Mouse (Mus musculus) CH12.LX (cell line): ENCODE measurements at regions not wholly inside any gene's neighbourhood (a gene's known extent, or its start where the extent isn't known, plus 50 kb on each side); places are given as distances from the start of the nearest gene placed in this dataset.

ENCODE experiments used
- DNase-seq: peaks from one replicate; pipeline ENCODE4 v3.0.0-alpha.2; 2013; ENCODE audit errors: extremely low read depth
- H3K27ac ChIP-seq: 2 replicates; pipeline ENCODE4 v1.5.1; 2012; ENCODE audit warnings: low read depth, mild to moderate bottlenecking, control low read depth, moderate library complexity; ENCODE audit not compliant: insufficient read depth
- H3K27me3 ChIP-seq: replicated peaks from 2 replicates; pipeline ENCODE3; 2012; ENCODE audit warnings: inconsistent platforms
- H3K36me3 ChIP-seq, 2 experiments: replicated peaks in 1 of 2; 2 replicates each; pipeline versions ENCODE3 to v1.6.1; 2012; ENCODE audit warnings: inconsistent platforms in 1 of 2, low read length in 1 of 2, mild to moderate bottlenecking in 1 of 2, mixed read lengths in 1 of 2, moderate library complexity in 1 of 2; ENCODE audit not compliant: control insufficient read depth in 1 of 2, insufficient read depth in 1 of 2
- H3K4me1 ChIP-seq, 2 experiments: 2 replicates each; pipeline ENCODE4 v1.6.1; 2012; ENCODE audit warnings: inconsistent platforms in 1 of 2, moderate library complexity in 1 of 2; ENCODE audit not compliant: insufficient read depth in 2 of 2, control insufficient read depth in 1 of 2
- H3K4me2 ChIP-seq: 2 replicates; pipeline ENCODE4 v1.6.1; 2012; ENCODE audit warnings: low read depth, mild to moderate bottlenecking, control low read depth; ENCODE audit not compliant: poor library complexity, insufficient read depth, severe bottlenecking
- H3K4me3 ChIP-seq, 3 experiments: fragments of 150-350 bp in 1 of 3; sonication (generic) in 1 of 3; replicated peaks in 1 of 3; 2 replicates each; pipeline versions ENCODE3 to v1.5.1; 2011 to 2012; ENCODE audit warnings: low read depth in 2 of 3, low read length in 2 of 3, mild to moderate bottlenecking in 2 of 3, moderate library complexity in 2 of 3, control low read depth in 1 of 3, improper control_type of control experiment in 1 of 3, inconsistent platforms in 1 of 3, mixed read lengths in 1 of 3; ENCODE audit not compliant: poor library complexity in 1 of 3
- H3K79me2 ChIP-seq: replicated peaks from 2 replicates; pipeline ENCODE4 v1.6.1; 2012; ENCODE audit warnings: mild to moderate bottlenecking, moderate library complexity; ENCODE audit not compliant: control insufficient read depth, poor library complexity, insufficient read depth, severe bottlenecking; ENCODE audit errors: extremely low read depth
- H3K9ac ChIP-seq: 2 replicates; pipeline ENCODE4 v1.6.1; 2012; ENCODE audit warnings: low read depth, mild to moderate bottlenecking, control low read depth, moderate library complexity; ENCODE audit not compliant: insufficient read depth
- H3K9me3 ChIP-seq: replicated peaks from 2 replicates; pipeline ENCODE3; 2012; ENCODE audit warnings: low read length, inconsistent platforms, mixed read lengths
- CHD2 ChIP-seq: IDR thresholded peaks from 2 replicates; pipeline ENCODE4 v1.6.1; 2011; ENCODE audit warnings: low read length, improper control_type of control experiment
- CTCF ChIP-seq, 2 experiments: IDR thresholded peaks in 1 of 2; conservative IDR thresholded peaks in 1 of 2; 2 replicates each; pipeline ENCODE4 v1.5.1; 2011 to 2012; ENCODE audit warnings: low read depth in 2 of 2, low read length in 2 of 2, improper control_type of control experiment in 1 of 2, inconsistent platforms in 1 of 2, mild to moderate bottlenecking in 1 of 2, moderate library complexity in 1 of 2
- ELF1 ChIP-seq: IDR thresholded peaks from 2 replicates; pipeline ENCODE4 v1.6.1; 2014; ENCODE audit warnings: low read depth, mild to moderate bottlenecking, inconsistent platforms, low read length, improper control_type of control experiment
- EP300 ChIP-seq: IDR thresholded peaks from 2 replicates; pipeline ENCODE4 v1.6.1; 2011; ENCODE audit warnings: low read length, improper control_type of control experiment
- ETS1 ChIP-seq: conservative IDR thresholded peaks from 2 replicates; pipeline ENCODE4 v1.6.1; 2012; ENCODE audit warnings: low read depth, mild to moderate bottlenecking, inconsistent platforms, low read length, improper control_type of control experiment, moderate library complexity
- GABPA ChIP-seq: IDR thresholded peaks from 2 replicates; pipeline ENCODE4 v1.6.1; 2012; ENCODE audit warnings: low read depth, low read length, improper control_type of control experiment, inconsistent platforms; ENCODE audit not compliant: insufficient replicate concordance
- HCFC1 ChIP-seq: IDR thresholded peaks from 2 replicates; pipeline ENCODE4 v1.6.1; 2012; ENCODE audit warnings: low read depth, mild to moderate bottlenecking, inconsistent platforms, low read length, improper control_type of control experiment
- IRF4 ChIP-seq: IDR thresholded peaks from 2 replicates; pipeline ENCODE4 v1.6.1; 2014; ENCODE audit warnings: low read depth, mild to moderate bottlenecking, inconsistent platforms, low read length, improper control_type of control experiment
- KAT2A ChIP-seq: IDR thresholded peaks from 2 replicates; pipeline ENCODE4 v1.6.1; 2012; ENCODE audit warnings: low read length, improper control_type of control experiment, inconsistent platforms; ENCODE audit not compliant: insufficient replicate concordance
- MAX ChIP-seq: IDR thresholded peaks from 2 replicates; pipeline ENCODE4 v1.6.1; 2011; ENCODE audit warnings: low read length, improper control_type of control experiment
- MEF2A ChIP-seq: IDR thresholded peaks from 2 replicates; pipeline ENCODE4 v1.6.1; 2014; ENCODE audit warnings: low read depth, mild to moderate bottlenecking, inconsistent platforms, low read length, improper control_type of control experiment, borderline replicate concordance
- MXI1 ChIP-seq: IDR thresholded peaks from 2 replicates; pipeline ENCODE4 v1.6.1; 2011; ENCODE audit warnings: mild to moderate bottlenecking, low read depth, low read length, improper control_type of control experiment
- MYC ChIP-seq: IDR thresholded peaks from 2 replicates; pipeline ENCODE4 v1.6.1; 2011; ENCODE audit warnings: low read depth, mild to moderate bottlenecking, improper control_type of control experiment, low read length
- NELFE ChIP-seq: IDR thresholded peaks from 2 replicates; pipeline ENCODE4 v1.6.1; 2011; ENCODE audit warnings: low read depth, low read length, improper control_type of control experiment
- NRF1 ChIP-seq: IDR thresholded peaks from 2 replicates; pipeline ENCODE4 v1.6.1; 2014; ENCODE audit warnings: low read depth, mild to moderate bottlenecking, inconsistent platforms, low read length, improper control_type of control experiment, moderate library complexity
- PAX5 ChIP-seq: IDR thresholded peaks from 2 replicates; pipeline ENCODE4 v1.6.1; 2012; ENCODE audit warnings: low read length, inconsistent platforms, mixed read lengths
- POLR2AphosphoS2 ChIP-seq: IDR thresholded peaks from 2 replicates; pipeline ENCODE4 v1.6.1; 2011; ENCODE audit warnings: low read depth, low read length, improper control_type of control experiment
- RCOR1 ChIP-seq: conservative IDR thresholded peaks from 2 replicates; pipeline ENCODE4 v1.6.1; 2012; ENCODE audit warnings: low read depth, mild to moderate bottlenecking, inconsistent platforms, low read length, improper control_type of control experiment
- SMC3 ChIP-seq: IDR thresholded peaks from 2 replicates; pipeline ENCODE4 v1.6.1; 2011; ENCODE audit warnings: low read depth, low read length, improper control_type of control experiment
- TBP ChIP-seq: conservative IDR thresholded peaks from 2 replicates; pipeline ENCODE4 v1.6.1; 2011; ENCODE audit warnings: low read depth, low read length, improper control_type of control experiment
- TCF12 ChIP-seq: IDR thresholded peaks from 2 replicates; pipeline ENCODE4 v1.6.1; 2014; ENCODE audit warnings: low read depth, mild to moderate bottlenecking, inconsistent platforms, low read length, improper control_type of control experiment
- UBTF ChIP-seq: IDR thresholded peaks from 2 replicates; pipeline ENCODE4 v1.6.1; 2012; ENCODE audit warnings: low read depth, mild to moderate bottlenecking, inconsistent platforms, low read length, improper control_type of control experiment, moderate library complexity
- USF1 ChIP-seq: IDR thresholded peaks from 2 replicates; pipeline ENCODE4 v1.6.1; 2014; ENCODE audit warnings: low read depth, mild to moderate bottlenecking, inconsistent platforms, low read length, improper control_type of control experiment
- ZKSCAN1 ChIP-seq: IDR thresholded peaks from 2 replicates; pipeline ENCODE4 v1.6.1; 2012; ENCODE audit warnings: low read depth, inconsistent platforms, low read length, improper control_type of control experiment, borderline replicate concordance
- ZMIZ1 ChIP-seq: IDR thresholded peaks from 2 replicates; pipeline ENCODE4 v1.6.1; 2012; ENCODE audit warnings: low read depth, mild to moderate bottlenecking, inconsistent platforms, low read length, improper control_type of control experiment
- ZNF384 ChIP-seq: IDR thresholded peaks from 2 replicates; pipeline ENCODE4 v1.6.1; 2012; ENCODE audit warnings: low read depth, low read length, improper control_type of control experiment, inconsistent platforms
- dilution Hi-C: fragments of 300-500 bp; cut with MboI; formaldehyde crosslinking; loops from 2 replicates; pipeline ENCODE4 v1.14.3; 2020; ENCODE audit warnings: low sequenced_read_pairs; ENCODE audit not compliant: extremely low pct_unique_long_range_greater_than_20kb, extremely low pct_ligation_motif_present
- in situ Hi-C: fragments of 300-500 bp; cut with MboI; formaldehyde crosslinking; loops from 3 replicates; pipeline ENCODE4 v1.14.3; 2019; ENCODE audit warnings: low sequenced_read_pairs, low pct_ligation_motif_present, low pct_unique_long_range_greater_than_20kb, mixed read lengths

DNA sequence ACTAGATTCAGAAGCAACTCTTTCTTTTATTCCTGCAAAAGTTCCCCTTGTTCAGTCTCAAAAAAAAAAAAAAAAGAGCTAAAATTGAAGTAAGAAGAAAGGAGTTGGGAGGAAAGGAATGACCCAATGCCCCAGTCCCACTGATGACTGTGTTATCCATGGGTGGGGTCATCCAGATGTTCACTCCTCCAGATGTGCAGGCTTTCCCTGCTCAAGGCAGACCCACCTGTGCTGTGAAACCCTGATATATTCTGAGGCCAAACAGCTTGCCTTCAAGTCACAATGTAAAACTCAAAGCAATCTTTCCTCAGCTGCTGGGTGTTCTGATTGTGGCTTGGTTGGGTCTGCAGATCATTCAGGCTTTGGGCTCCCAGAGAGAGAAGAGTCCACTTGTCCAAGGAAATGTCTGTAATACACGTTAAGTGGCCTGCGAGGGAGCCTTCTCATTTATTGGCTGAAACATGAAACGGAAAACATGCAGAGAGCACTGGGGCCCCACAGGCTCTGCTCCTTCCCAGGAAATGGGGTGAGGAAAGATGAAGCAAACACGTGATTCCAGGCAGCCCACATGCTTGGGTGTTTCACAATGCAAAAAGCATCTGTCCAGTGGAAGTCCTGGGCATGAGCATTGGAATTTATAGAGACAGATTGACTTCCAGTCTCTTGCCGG lies 296.6 kb downstream of the Nuak1 start:
- Histone ChIP-seq H3K36me3 (no peaks in the 10 kb centered on the region), H3K9me3 (peaks cover 3% of the 10 kb centered on the region), H3K27me3 (no peaks in the 10 kb centered on the region), H3K4me3 (no peak overlapping the region), H3K9ac (no peak overlapping the region), H3K27ac (no peak overlapping the region), H3K4me2 (0 out of 2 replicates have a peak overlapping the region, but pooled peaks have one; percentile 44), H3K79me2 (no peaks in the 10 kb centered on the region), H3K4me1 (peaks cover 19 to 38% of the 10 kb centered on the region in 2 experiments)
- TF ChIP-seq HCFC1: no peak
- TF ChIP-seq IRF4: no peak
- no peak for TF ChIP-seq UBTF
- TF ChIP-seq RCOR1: no peak
- no peak for TF ChIP-seq EP300
- no peak for TF ChIP-seq PAX5
- TF ChIP-seq ETS1: no peak
- no peak for TF ChIP-seq ZMIZ1
- TF ChIP-seq TBP: no peak
- TF ChIP-seq MYC: no peak
- no peak for TF ChIP-seq ELF1
- TF ChIP-seq ZKSCAN1: no peak
- no peak for TF ChIP-seq KAT2A
- TF ChIP-seq CHD2: no peak
- TF ChIP-seq TCF12: no peak
- TF ChIP-seq USF1: no peak
- TF ChIP-seq NRF1: no peak
- in situ Hi-C loops: no loop called here
- no peak for DNase-seq
- dilution Hi-C loops: no loop called here

DNA sequence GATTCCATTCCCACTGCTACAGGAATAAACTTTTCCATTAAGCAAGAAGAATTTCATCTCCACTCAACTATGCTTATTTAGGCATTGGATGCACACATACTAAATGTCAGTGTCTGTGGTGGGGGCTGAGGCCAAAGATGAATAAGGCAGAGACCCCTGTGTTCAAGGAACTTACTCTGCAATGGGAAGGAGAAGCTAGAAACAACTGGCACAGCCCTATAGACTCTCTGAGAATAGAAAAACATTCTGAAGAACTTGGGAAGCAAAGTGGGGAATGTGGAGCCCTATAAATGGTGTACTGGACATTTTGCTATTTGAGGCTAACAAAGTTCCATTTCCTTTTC lies 296.1 kb downstream of the Nuak1 start:
- dilution Hi-C loops: no loop called here
- TF ChIP-seq RCOR1: no peak
- TF ChIP-seq MAX: no peak
- TF ChIP-seq ETS1: no peak
- no peak for TF ChIP-seq MEF2A
- TF ChIP-seq IRF4: no peak
- TF ChIP-seq MXI1: no peak
- TF ChIP-seq NELFE: no peak
- TF ChIP-seq CTCF (conservative IDR thresholded peaks at IDR 0.05 in 1 of 2, IDR thresholded peaks at IDR 0.05 in 1 of 2; ENCODE audit: low read depth in 2 of 2, low read length in 2 of 2): no peak
- TF ChIP-seq PAX5: no peak
- no peak for TF ChIP-seq ZKSCAN1
- TF ChIP-seq KAT2A: no peak
- TF ChIP-seq UBTF: no peak
- no peak for TF ChIP-seq SMC3
- no peak for TF ChIP-seq EP300
- TF ChIP-seq GABPA: no peak
- TF ChIP-seq CHD2: no peak
- TF ChIP-seq HCFC1: no peak
- TF ChIP-seq ZNF384: no peak
- TF ChIP-seq POLR2AphosphoS2: no peak
- TF ChIP-seq, all 38 proteins: peak for 0
- Histone ChIP-seq H3K27me3 (no peaks in the 10 kb centered on the region), H3K79me2 (no peaks in the 10 kb centered on the region), H3K9me3 (peaks cover 3% of the 10 kb centered on the region), H3K27ac (no peak overlapping the region), H3K4me3 (no peak overlapping the region), H3K9ac (no peak overlapping the region), H3K4me1 (peaks cover 19 to 38% of the 10 kb centered on the region in 2 experiments), H3K36me3 (no peaks in the 10 kb centered on the region), H3K4me2 (no peak overlapping the region)
- in situ Hi-C loops: no loop called here
- DNase-seq: no peak
